Comparison of ENCODE assay signal across 8 mouse cellular contexts in the genomic region with DNA sequence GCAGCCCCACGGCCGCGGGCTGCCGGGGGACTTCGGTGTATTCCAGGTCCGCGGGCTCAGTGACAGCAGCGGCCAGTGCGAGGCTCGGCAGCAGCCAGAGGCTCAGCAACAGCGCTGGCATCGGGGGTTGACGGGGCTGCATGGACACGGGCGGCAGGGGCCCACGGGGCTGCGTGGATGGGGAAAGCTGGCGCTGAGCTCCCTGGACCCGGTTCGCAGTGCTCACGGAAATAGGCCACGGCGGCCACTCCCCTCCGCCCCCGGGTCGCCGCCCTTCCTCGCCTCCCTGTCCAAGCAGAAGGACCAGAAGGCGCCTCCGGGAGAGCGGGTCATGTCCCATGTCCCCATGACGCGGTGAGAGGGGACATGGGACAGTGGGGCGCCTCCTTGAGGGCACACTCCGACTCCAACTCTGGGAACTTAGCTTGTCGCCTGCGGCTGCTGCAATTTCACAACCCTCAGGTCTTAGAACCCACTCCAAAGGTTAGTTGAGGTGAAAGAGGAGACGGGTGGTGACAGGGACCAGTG. TPM values are rescaled to one million over a fixed set of nuclear protein-coding genes. Genes with fewer than 3 reads are reported as not detected.
DNase-seq lines count a peak whose midpoint lies in the region; ATAC-seq lines count a peak whose summit lies in the region.

TSS of gene Rarres1 (minus strand) at position 250 of the 528 bp plus-strand sequence.

- peak within 1 kb of the TSS; percentile 75 for H3K9ac ChIP-seq in heart, embryonic 16.5 days (ENCODE audit: low read length)
- H3K9ac ChIP-seq in limb, embryonic 11.5 days (ENCODE audit: low read length): peak within 1 kb of the TSS; percentile 67

- H3K27ac ChIP-seq in heart, embryonic 16.5 days (ENCODE audit: low read length): no peak within 1 kb of the TSS
- no peak within 1 kb of the TSS for H3K27ac ChIP-seq in limb, embryonic 11.5 days (replicated peaks; ENCODE audit: low read depth, low read length)
- H3K27ac ChIP-seq in midbrain, embryonic 10.5 days (replicated peaks): peak within 1 kb of the TSS; percentile 79

- no peak for DNase-seq in cerebellum, adult 9-10 months
- peak; percentile 6 for DNase-seq in urinary bladder, postnatal 25 days (ENCODE audit: low spot score)
- DNase-seq in urinary bladder, postnatal 10 days (ENCODE audit: low spot score): no peak
- DNase-seq in limb, embryonic 11.5 days (ENCODE audit: low spot score): peak; percentile 52
- DNase-seq in midbrain, embryonic 10.5 days (ENCODE audit: low spot score): peak; percentile 45

- H3K4me1 ChIP-seq in heart, embryonic 16.5 days (ENCODE audit: control insufficient read depth, insufficient read depth, low read length): no peaks in the 10 kb centered on the region; the same call in 1 of the 2 replicates
- H3K4me1 ChIP-seq in limb, embryonic 11.5 days (ENCODE audit: control insufficient read depth, insufficient read depth, low read length): no peaks in the 10 kb centered on the region
- peaks cover 13% of the 10 kb centered on the region for H3K4me1 ChIP-seq in midbrain, embryonic 10.5 days

- peak within 1 kb of the TSS; percentile 100 for H3K4me2 ChIP-seq in heart, embryonic 16.5 days (ENCODE audit: low read depth, low read length)
- peak within 1 kb of the TSS; percentile 99 for H3K4me2 ChIP-seq in limb, embryonic 11.5 days (ENCODE audit: low read depth, severe bottlenecking)

- no peaks in the 10 kb centered on the region for H3K36me3 ChIP-seq in heart, embryonic 16.5 days (ENCODE audit: control insufficient read depth, insufficient read depth)
- no peaks in the 10 kb centered on the region for H3K36me3 ChIP-seq in limb, embryonic 11.5 days (ENCODE audit: control insufficient read depth, insufficient read depth, low read length)
- no peaks in the 10 kb centered on the region for H3K36me3 ChIP-seq in midbrain, embryonic 10.5 days

- WGBS in heart, embryonic 16.5 days: 2% methylated on average over 38 of the region's 38 CpGs
- 3% methylated on average over 38 of the region's 38 CpGs for WGBS in limb, embryonic 11.5 days
- 5% methylated on average over 38 of the region's 38 CpGs for WGBS in midbrain, embryonic 10.5 days

- 0 out of 2 replicates have a peak, but pooled peaks have one; percentile 12 for ATAC-seq in cerebellum, adult (ENCODE audit: insufficient number of reproducible peaks, low FRiP score, low TSS enrichment)
- peak; percentile 30; the same call in 1 of the 2 replicates for ATAC-seq in heart, embryonic 16.5 days (replicated peaks; ENCODE audit: extremely low read depth, insufficient read depth, low FRiP score)
- ATAC-seq in limb, embryonic 11.5 days (ENCODE audit: insufficient number of reproducible peaks, low FRiP score, low TSS enrichment, low read depth): 0 out of 2 replicates have a peak, but pooled peaks have one; percentile 8
- no peak for ATAC-seq in activated CD4-positive, CD25-positive, alpha-beta regulatory T cell, adult 4 months

- H3K4me3 ChIP-seq in heart, embryonic 16.5 days (ENCODE audit: low read length): peak within 1 kb of the TSS; percentile 74
- H3K4me3 ChIP-seq in limb, embryonic 11.5 days (ENCODE audit: low read depth, low read length): peak within 1 kb of the TSS; percentile 48
- H3K4me3 ChIP-seq in midbrain, embryonic 10.5 days: peak within 1 kb of the TSS; percentile 75

- H3K27me3 ChIP-seq in heart, embryonic 16.5 days (ENCODE audit: control insufficient read depth, insufficient read depth, low read length): peaks cover 18% of the 10 kb centered on the region
- peaks cover 4% of the 10 kb centered on the region for H3K27me3 ChIP-seq in limb, embryonic 11.5 days (ENCODE audit: control insufficient read depth, insufficient read depth, low read length)
- H3K27me3 ChIP-seq in midbrain, embryonic 10.5 days (ENCODE audit: low read depth, poor library complexity, severe bottlenecking): peaks cover 48% of the 10 kb centered on the region

- no peaks in the 10 kb centered on the region for H3K9me3 ChIP-seq in heart, embryonic 16.5 days (replicated peaks; ENCODE audit: control insufficient read depth, low read length)
- no peaks in the 10 kb centered on the region for H3K9me3 ChIP-seq in limb, embryonic 11.5 days (ENCODE audit: control insufficient read depth, low read length)
- H3K9me3 ChIP-seq in midbrain, embryonic 10.5 days (replicated peaks): no peaks in the 10 kb centered on the region

RNA-seq across cellular contexts. Expression of gene Rarres1, which starts in this region (rescaled TPM):
- polyA plus RNA-seq in heart, embryonic 16.5 days (2015; fragmentation: Nextera tagmentation; extraction: Ambion mirVana): 2.0 and 2.5 TPM in 2 replicates
- polyA plus RNA-seq in limb, embryonic 11.5 days (2014; fragmentation: Nextera tagmentation; extraction: Ambion mirVana): 9.8 TPM in 2 replicates
- 1.5 and 1.6 TPM in 2 replicates for polyA plus RNA-seq in midbrain, embryonic 10.5 days (2016; fragmentation: Nextera tagmentation; extraction: Ambion mirVana)
- polyA plus RNA-seq in activated CD4-positive, CD25-positive, alpha-beta regulatory T cell, adult 4 months (2017; shearing (Covaris generic)): under 1 TPM in 1 of 2 experiments, not detected in 1; 0.33 TPM

Comparison
In these comparisons a context has a peak if more than half of its experiments do, and no peak if none do; other contexts are left out.
1. DNase-seq: peak in urinary bladder, postnatal 25 days (single experiment), limb, embryonic 11.5 days (single experiment) and midbrain, embryonic 10.5 days (single experiment); none in cerebellum, adult 9-10 months (single experiment) and urinary bladder, postnatal 10 days (single experiment).
2. Peak in every context shown above with its lines, with median percentiles within 50 percentile points of each other: H3K4me3 ChIP-seq.